Mouse (Mus musculus): ENCODE data around the gene Zdhhc17. TPM values are rescaled to one million over a fixed set of nuclear protein-coding genes. Genes with fewer than 3 reads are reported as not detected.

Gene Zdhhc17
- polyA plus RNA-seq, 1 experiment, result 31.6 TPM

DNA sequence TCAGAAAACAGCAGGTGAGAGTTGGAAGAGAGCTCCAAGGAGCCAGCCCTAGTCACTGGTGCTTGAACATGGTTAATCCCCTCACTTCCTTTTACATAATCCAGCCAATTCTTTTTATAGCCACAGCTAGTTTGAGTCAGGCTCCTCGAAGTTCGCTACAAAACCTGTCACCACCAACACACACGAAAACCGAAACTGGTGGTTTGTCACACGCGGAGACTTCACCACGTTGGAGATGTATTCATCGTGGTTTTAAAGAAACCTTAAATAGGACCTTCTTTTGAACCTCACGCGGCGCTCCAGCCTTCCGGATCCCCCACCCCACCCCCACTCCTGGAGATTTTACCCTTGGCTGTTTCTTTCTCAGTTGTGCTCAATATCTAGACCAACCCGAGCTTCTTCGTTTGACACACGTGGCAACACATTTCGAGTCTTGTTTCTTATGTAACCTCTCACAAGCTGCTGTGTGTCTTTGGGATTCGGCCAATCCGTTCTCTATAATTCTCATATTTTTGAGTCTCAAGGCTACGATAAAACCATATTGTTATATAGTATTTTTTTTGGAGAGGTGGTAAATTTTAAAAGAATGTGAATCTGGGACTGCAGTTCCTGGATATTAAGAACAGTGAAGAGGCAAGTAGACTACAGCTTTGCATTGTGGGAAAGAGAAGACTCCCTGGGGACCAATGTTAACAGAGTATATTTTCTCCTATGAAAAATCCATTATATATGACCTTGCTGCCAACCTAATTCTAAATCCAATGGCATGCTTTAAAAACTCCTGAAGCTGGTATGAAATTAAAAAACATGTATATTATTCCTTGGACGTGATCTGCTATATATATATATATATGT lies 21.8 kb upstream of the Zdhhc17 start:
- TF ChIP-seq CTCF (IDR thresholded peaks at IDR 0.05; ENCODE audit: borderline replicate concordance, insufficient read depth, low read length), result no peak
- no peak for TF ChIP-seq POLR2A (IDR thresholded peaks at IDR 0.05; ENCODE audit: low read depth, low read length)
- H3K27ac ChIP-seq (ENCODE audit: insufficient read depth, low read length), result no peak overlapping the region
- H3K4me3 ChIP-seq (ENCODE audit: insufficient read depth, low read length), result peak overlapping the region; percentile 32

DNA sequence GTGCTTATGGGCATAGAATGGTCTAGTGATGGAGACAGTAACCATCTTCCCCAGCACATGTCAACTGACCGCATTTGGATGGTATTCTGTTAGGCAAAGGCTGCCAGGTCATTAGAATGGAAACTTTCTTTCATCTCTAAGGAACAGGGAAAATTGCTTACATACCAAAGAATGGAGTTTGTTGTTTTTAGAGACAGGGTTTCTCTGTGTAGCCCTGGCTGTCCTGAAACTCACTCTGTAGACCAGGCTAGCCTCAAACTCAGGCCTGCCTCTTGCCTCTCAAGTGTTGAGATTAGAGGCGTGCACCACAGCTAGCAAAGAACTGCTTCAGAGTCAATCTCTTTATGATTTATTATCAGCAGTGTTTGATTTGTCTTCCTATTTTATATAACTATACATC lies 20.9 kb upstream of the Zdhhc17 start:
- no peak for TF ChIP-seq POLR2A (IDR thresholded peaks at IDR 0.05; ENCODE audit: low read depth, low read length)
- no peak for TF ChIP-seq CTCF (IDR thresholded peaks at IDR 0.05; ENCODE audit: borderline replicate concordance, insufficient read depth, low read length)
- Histone ChIP-seq H3K4me3 (ENCODE audit: insufficient read depth, low read length) (no peak overlapping the region), H3K27ac (ENCODE audit: insufficient read depth, low read length) (no peak overlapping the region), H3K4me1 (ENCODE audit: control insufficient read depth, insufficient read depth, low read length) (no peaks in the 10 kb centered on the region)

More for the DNA sequence above, 21.8 kb upstream of the Zdhhc17 start:
- no peaks in the 10 kb centered on the region for H3K4me1 ChIP-seq (ENCODE audit: control insufficient read depth, insufficient read depth, low read length)

DNA sequence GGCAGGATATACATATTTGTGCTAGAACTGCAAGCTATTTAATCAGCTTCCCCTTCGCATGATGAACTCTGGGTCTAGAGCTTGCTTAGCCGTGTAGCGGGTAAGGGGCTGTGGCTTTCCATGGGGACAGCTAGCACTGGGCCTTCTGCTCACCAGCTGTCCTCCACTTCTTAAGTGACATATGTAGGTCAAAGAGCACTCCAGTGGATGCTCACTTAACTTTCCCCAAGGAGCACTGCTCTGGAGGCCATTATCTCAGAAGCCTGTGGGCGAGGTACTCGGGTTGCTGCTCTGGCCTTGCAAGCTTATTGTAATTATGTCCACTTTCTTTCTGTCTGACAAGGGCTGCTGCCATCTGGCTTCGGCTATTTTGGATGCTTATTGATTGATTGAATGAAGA lies 16.2 kb upstream of the Zdhhc17 start:
- Histone ChIP-seq H3K4me1 (ENCODE audit: control insufficient read depth, insufficient read depth, low read length) (no peaks in the 10 kb centered on the region), H3K27ac (ENCODE audit: insufficient read depth, low read length) (no peak overlapping the region), H3K4me3 (ENCODE audit: insufficient read depth, low read length) (no peak overlapping the region)
- no peak for TF ChIP-seq POLR2A (IDR thresholded peaks at IDR 0.05; ENCODE audit: low read depth, low read length)
- TF ChIP-seq CTCF (IDR thresholded peaks at IDR 0.05; ENCODE audit: borderline replicate concordance, insufficient read depth, low read length), result no peak

DNA sequence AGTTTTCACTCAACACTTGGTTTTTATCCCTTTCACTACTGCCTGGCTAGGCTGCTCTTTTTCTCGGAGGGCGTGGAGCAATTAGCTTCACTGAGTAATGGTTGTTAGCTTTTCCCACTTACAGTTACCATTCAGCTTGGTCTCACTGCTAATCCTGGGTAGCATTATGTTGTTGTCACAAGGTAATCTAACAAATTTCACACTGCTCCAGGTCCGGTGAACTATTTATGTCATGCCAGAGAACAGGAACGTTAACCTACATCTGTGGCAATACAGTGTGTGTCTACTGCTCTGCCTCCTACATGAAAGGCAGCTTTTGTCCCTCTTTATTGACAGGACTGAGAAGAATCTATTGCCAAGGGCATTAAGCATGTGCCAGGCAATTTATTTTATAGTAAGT lies 14.8 kb upstream of the Zdhhc17 start:
- TF ChIP-seq CTCF (IDR thresholded peaks at IDR 0.05; ENCODE audit: borderline replicate concordance, insufficient read depth, low read length) (no peak), POLR2A (IDR thresholded peaks at IDR 0.05; ENCODE audit: low read depth, low read length) (no peak)
- H3K27ac ChIP-seq (ENCODE audit: insufficient read depth, low read length), result no peak overlapping the region
- H3K4me3 ChIP-seq (ENCODE audit: insufficient read depth, low read length), result no peak overlapping the region
- H3K4me1 ChIP-seq (ENCODE audit: control insufficient read depth, insufficient read depth, low read length), result no peaks in the 10 kb centered on the region

DNA sequence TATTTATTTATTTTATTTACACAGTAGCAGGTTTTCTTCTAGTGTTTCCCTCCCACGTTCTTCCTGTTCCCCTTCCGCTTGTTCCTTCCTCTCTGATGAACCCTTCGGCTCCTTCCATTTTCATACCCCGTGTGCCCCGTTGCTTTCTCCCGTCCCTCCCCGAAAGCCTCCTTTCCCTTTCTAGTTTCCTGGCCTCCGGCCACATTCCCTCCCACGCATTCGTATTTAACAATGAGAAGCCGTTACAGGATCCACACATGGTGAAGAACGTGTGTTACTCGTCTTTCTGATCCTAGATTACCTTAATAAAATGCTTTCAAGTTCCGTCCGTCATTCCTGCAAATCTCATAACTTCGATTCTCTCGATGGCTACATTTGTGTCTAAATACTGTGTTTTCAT lies 4.5 kb upstream of the Zdhhc17 start:
- TF ChIP-seq CTCF (IDR thresholded peaks at IDR 0.05; ENCODE audit: borderline replicate concordance, insufficient read depth, low read length), result no peak
- no peak for TF ChIP-seq POLR2A (IDR thresholded peaks at IDR 0.05; ENCODE audit: low read depth, low read length)
- Histone ChIP-seq H3K4me1 (ENCODE audit: control insufficient read depth, insufficient read depth, low read length) (no peaks in the 10 kb centered on the region; the same call in 1 of the 2 replicates), H3K27ac (ENCODE audit: insufficient read depth, low read length) (no peak overlapping the region), H3K4me3 (ENCODE audit: insufficient read depth, low read length) (no peak overlapping the region)

DNA sequence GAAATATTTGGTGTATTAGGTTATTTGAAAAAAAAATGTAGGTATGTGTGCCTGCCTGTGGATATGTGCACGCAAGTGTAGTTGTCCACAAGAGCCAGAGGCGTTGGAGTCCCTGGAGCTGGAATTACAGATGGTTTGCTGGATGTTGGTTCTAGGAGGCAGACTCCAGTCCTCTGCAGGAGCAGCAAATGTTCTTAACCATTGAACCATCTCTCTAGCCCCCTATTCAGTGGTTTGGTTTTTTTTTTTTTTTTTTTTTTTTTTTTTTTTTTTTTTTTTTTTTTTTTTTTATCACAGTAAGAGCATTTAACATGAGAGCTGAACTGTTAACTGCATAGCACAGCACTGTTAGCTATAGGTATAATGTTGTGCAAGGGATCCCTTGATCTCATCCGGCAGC lies 3.3 kb upstream of the Zdhhc17 start:
- Histone ChIP-seq H3K4me1 (ENCODE audit: control insufficient read depth, insufficient read depth, low read length) (no peaks in the 10 kb centered on the region; the same call in 1 of the 2 replicates), H3K4me3 (ENCODE audit: insufficient read depth, low read length) (no peak overlapping the region), H3K27ac (ENCODE audit: insufficient read depth, low read length) (no peak overlapping the region)
- TF ChIP-seq CTCF (IDR thresholded peaks at IDR 0.05; ENCODE audit: borderline replicate concordance, insufficient read depth, low read length) (no peak), POLR2A (IDR thresholded peaks at IDR 0.05; ENCODE audit: low read depth, low read length) (no peak)

DNA sequence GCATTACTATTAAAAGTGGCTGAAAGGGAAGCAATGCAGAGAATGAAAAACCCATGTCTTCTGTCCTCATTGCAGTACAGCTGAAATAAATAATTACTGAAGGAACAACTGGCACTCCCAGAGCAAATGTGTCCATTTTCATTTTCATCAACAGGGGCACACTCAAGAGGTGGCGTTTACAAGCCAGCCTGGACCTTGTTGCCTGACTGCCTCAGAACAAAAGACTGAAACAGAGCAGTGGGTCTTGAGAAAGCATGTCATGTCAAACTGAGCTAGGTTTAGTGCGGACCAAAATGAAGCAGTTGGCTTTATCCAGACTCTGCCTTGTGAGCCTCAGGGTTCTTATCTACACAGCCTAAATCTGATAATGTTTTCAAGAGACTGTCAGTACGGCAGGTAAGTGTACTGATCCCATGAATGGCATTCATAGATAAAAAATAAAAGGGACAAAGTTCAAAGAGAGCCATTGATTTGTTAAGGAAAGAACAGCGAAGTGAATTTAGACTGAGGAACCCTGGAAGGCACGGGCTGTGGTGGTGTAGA lies 2.6 kb upstream of the Zdhhc17 start:
- H3K4me1 ChIP-seq (ENCODE audit: control insufficient read depth, insufficient read depth, low read length), result peaks cover 1% of the 10 kb centered on the region; the same call in 1 of the 2 replicates
- H3K4me3 ChIP-seq (ENCODE audit: insufficient read depth, low read length), result no peak overlapping the region
- no peak overlapping the region for H3K27ac ChIP-seq (ENCODE audit: insufficient read depth, low read length)
- no peak for TF ChIP-seq CTCF (IDR thresholded peaks at IDR 0.05; ENCODE audit: borderline replicate concordance, insufficient read depth, low read length)
- TF ChIP-seq POLR2A (IDR thresholded peaks at IDR 0.05; ENCODE audit: low read depth, low read length), result no peak

DNA sequence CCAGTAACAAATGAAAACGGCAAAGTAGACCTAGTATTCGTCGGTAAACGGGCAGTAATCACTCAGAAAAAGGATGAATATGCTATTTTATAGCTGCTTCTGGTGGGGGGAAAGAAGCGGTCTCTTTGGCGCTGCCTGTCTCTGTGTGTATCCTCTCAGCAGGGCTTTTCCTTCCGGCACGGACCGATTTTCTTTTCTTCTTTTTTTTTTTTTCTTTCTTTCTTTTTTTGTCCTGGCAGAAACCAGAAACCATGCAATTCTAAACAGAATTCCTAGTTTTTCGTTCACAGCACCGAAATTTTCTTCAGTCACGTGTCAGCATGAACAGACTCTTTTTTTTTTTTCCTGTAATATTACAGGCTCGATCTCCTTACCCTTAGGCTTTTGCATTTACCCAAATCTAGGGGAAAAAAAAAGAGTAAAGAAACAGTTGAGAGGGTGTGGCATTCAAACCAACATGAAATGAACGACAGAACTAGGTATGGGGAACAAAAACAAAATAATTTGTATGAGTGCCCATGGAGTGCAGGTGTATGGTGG lies 1.4 kb upstream of the Zdhhc17 start:
- Histone ChIP-seq H3K4me3 (ENCODE audit: insufficient read depth, low read length) (peak overlapping the region; percentile 89), H3K27ac (ENCODE audit: insufficient read depth, low read length) (no peak overlapping the region), H3K4me1 (ENCODE audit: control insufficient read depth, insufficient read depth, low read length) (peaks cover 3% of the 10 kb centered on the region; the same call in 1 of the 2 replicates)
- TF ChIP-seq POLR2A (IDR thresholded peaks at IDR 0.05; ENCODE audit: low read depth, low read length), result no peak
- TF ChIP-seq CTCF (IDR thresholded peaks at IDR 0.05; ENCODE audit: borderline replicate concordance, insufficient read depth, low read length), result no peak

DNA sequence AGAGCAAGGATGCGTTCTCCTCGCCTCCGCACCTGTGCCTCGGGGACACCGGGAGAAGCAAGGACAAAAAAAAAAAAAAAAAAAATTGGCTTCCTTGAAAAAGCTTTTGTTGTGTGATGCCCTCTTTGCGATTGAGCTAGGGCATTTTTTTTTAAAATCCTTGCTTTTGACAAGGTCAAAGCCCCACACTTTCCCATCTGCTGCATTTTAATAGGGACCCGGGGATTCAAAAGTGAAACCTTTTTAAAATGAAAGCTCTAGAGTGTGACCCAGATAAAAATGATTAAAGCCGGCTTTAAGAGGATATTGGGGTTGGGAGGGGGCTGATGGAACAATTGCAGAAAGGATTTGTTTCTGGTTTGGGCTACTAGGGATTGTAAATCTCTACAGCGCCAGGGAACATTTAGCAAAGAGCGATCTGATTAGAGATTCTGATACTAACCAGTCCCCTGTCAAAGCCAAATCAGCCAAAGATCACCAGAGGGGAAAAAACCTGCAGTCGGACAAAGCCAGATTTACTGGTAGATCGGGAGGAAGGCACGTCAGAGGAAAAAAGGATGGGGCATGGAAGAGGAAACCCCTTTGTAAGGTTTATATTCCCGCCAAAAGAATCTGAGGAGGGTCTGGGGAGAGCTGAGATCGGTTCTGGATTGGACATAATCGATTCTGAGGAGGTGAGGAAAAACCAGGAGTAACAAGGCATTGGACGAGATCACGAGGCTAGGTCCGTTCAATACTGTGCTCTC lies 713 bp upstream of the Zdhhc17 start:
- H3K4me3 ChIP-seq (ENCODE audit: insufficient read depth, low read length), result peak overlapping the region; percentile 89
- H3K27ac ChIP-seq (ENCODE audit: insufficient read depth, low read length), result peak overlapping the region; percentile 29
- TF ChIP-seq CTCF (IDR thresholded peaks at IDR 0.05; ENCODE audit: borderline replicate concordance, insufficient read depth, low read length) (no peak), POLR2A (IDR thresholded peaks at IDR 0.05; ENCODE audit: low read depth, low read length) (no peak)
- peaks cover 3% of the 10 kb centered on the region; the same call in 1 of the 2 replicates for H3K4me1 ChIP-seq (ENCODE audit: control insufficient read depth, insufficient read depth, low read length)

Data from embryonic fibroblast, embryonic 13.5 days (primary cell).